Mouse (Mus musculus) left cerebral cortex, postnatal 10 days (tissue): ENCODE measurements around the gene Iqschfp. TPM values are rescaled to one million over a fixed set of nuclear protein-coding genes. Genes with fewer than 3 reads are reported as not detected.

ENCODE experiments used
- DNase-seq, 2 experiments: peaks; one replicate each; pipeline ENCODE4 v3.0.0; 2021 to 2022; ENCODE audit warnings: low spot score in 2 of 2, mixed read lengths in 1 of 2; ENCODE audit errors: extremely low spot score in 1 of 2
- intact Hi-C: fragments of 180-260 bp; cut with DNase I; formaldehyde crosslinking; loops from one replicate; pipeline ENCODE4 v1.15.1; 2025
- total RNA-seq, 2 experiments: library from RNA; stranded (reverse); gene quantifications; 2 replicates each; pipeline ENCODE4 v1.2.3; 2021

The Iqschfp gene
- total RNA-seq, 2 experiments from 2014 or later: 9.6 to 11.7 TPM

- no peak for DNase-seq
- intact Hi-C loops: no loop called here
These were observed 633.4 kb downstream of the Iqschfp start for GRCm38 (mm10) chr3:68525361-68525878.

- DNase-seq: no peak
- intact Hi-C loops: no loop called here
These were observed 634.4 kb downstream of the Iqschfp start for GRCm38 (mm10) chr3:68526416-68526815.

- DNase-seq: no peak
- intact Hi-C loops: no loop called here
These were observed 635.1 kb downstream of the Iqschfp start for GRCm38 (mm10) chr3:68527182-68527581.

GRCm38 (mm10) chr3:68531908-68532307 lies 639.9 kb downstream of the Iqschfp start:
- intact Hi-C loops: no loop called here
- no peak for DNase-seq

- intact Hi-C loops: no loop called here
- no peak for DNase-seq
These were observed 642.6 kb downstream of the Iqschfp start for GRCm38 (mm10) chr3:68534571-68535051.

- intact Hi-C loops: no loop called here
- peak in 1 of 2 experiments; percentile 30 for DNase-seq
These were observed 643.2 kb downstream of the Iqschfp start for GRCm38 (mm10) chr3:68535160-68535728.

GRCm38 (mm10) chr3:68536071-68536470 lies 644.0 kb downstream of the Iqschfp start:
- intact Hi-C loops: no loop called here
- DNase-seq: peak in 1 of 2 experiments; percentile 14

- intact Hi-C loops: loop anchor here (2.0 to 10.0 kb wide), 3 partner anchors 44 to 917 kb away; no protein-coding TSS in a partner anchor
- no peak for DNase-seq
These were observed 649.7 kb downstream of the Iqschfp start for GRCm38 (mm10) chr3:68541688-68542087.

- DNase-seq: peak; percentile 49 to 65
- intact Hi-C loops: loop anchor here (2.0 to 10.0 kb wide), 3 partner anchors 46 to 918 kb away; no protein-coding TSS in a partner anchor
These were observed 651.0 kb downstream of the Iqschfp start for GRCm38 (mm10) chr3:68542944-68543501.

GRCm38 (mm10) chr3:68544811-68545210 lies 652.8 kb downstream of the Iqschfp start:
- DNase-seq: no peak

GRCm38 (mm10) chr3:68545898-68546297 lies 653.9 kb downstream of the Iqschfp start:
- intact Hi-C loops: loop anchor here (10.0 kb wide), 1 partner anchor 921 kb away; no protein-coding TSS in a partner anchor
- no peak for DNase-seq

More at GRCm38 (mm10) chr3:68544811-68545210, 652.8 kb downstream of the Iqschfp start:
- intact Hi-C loops: loop anchor here (5.0 to 10.0 kb wide), 2 partner anchors 48 to 920 kb away; no protein-coding TSS in a partner anchor

GRCm38 (mm10) chr3:68555087-68555662 lies 663.1 kb downstream of the Iqschfp start:
- no peak for DNase-seq
- intact Hi-C loops: no loop called here

- intact Hi-C loops: no loop called here
- DNase-seq: no peak
These were observed 664.9 kb downstream of the Iqschfp start for GRCm38 (mm10) chr3:68556891-68557290.

- intact Hi-C loops: no loop called here
- DNase-seq: no peak
These were observed 666.7 kb downstream of the Iqschfp start for GRCm38 (mm10) chr3:68558744-68559143.

GRCm38 (mm10) chr3:68560057-68560456 lies 668.0 kb downstream of the Iqschfp start:
- intact Hi-C loops: no loop called here
- DNase-seq: no peak

GRCm38 (mm10) chr3:68562838-68563237 lies 670.8 kb downstream of the Iqschfp start:
- DNase-seq: no peak
- intact Hi-C loops: no loop called here

- peak in 1 of 2 experiments; percentile 53 for DNase-seq
- intact Hi-C loops: no loop called here
These were observed 671.9 kb downstream of the Iqschfp start for GRCm38 (mm10) chr3:68563922-68564321.

GRCm38 (mm10) chr3:68564978-68565674 lies 673.1 kb downstream of the Iqschfp start:
- intact Hi-C loops: no loop called here
- no peak for DNase-seq

- intact Hi-C loops: no loop called here
- DNase-seq: no peak
These were observed 673.6 kb downstream of the Iqschfp start for GRCm38 (mm10) chr3:68565675-68566055.
